21 mouse cellular contexts compared by ENCODE assay signal in the genomic region with DNA sequence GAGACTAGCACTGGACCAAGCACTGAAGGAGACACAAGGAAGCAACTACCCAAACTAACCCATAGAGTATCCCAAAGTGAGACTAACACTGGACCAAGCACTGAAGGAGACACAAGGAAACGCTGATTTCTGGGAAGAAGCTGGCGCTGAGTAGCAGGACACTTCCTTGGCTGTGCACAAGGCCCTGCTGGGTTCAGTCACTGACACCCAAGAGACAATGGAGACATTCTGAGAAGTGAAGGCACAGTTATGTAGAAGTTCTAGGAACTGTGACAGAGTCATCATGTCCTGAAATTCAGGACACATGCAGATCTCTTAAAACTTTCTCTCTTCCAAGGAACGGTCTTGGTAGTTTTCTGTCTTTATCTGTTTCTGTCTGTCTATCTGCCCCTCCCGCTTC. TPM values are rescaled to one million over a fixed set of nuclear protein-coding genes. Genes with fewer than 3 reads are reported as not detected.
DNase-seq lines count a peak whose midpoint lies in the region; ATAC-seq and TF ChIP-seq lines count a peak whose summit lies in the region.
"Had no signal": no experiment of that assay in that cellular context is flagged by ENCODE, and none has a peak within 500 bp of the region (broad histone marks: within the 10 kb centered on the region; RNA-seq: fewer than 3 reads in every experiment).

No protein-coding gene starts in this region.

- no peaks in the 10 kb centered on the region for H3K36me3 ChIP-seq in lung, embryonic 14.5 days (ENCODE audit: insufficient read depth)
- H3K36me3 ChIP-seq in lung, postnatal 0 days (ENCODE audit: insufficient read depth, low read length) = no peaks in the 10 kb centered on the region
- H3K36me3 ChIP-seq: embryonic facial prominence, embryonic 13.5 days; forebrain, embryonic 12.5 days; heart, embryonic 12.5 days; hindbrain, embryonic 10.5 days had no signal

- no peaks in the 10 kb centered on the region for H3K27me3 ChIP-seq in lung, embryonic 14.5 days (ENCODE audit: insufficient read depth, low read length)
- H3K27me3 ChIP-seq in lung, postnatal 0 days (replicated peaks; ENCODE audit: insufficient read depth, low read length) = no peaks in the 10 kb centered on the region
- H3K27me3 ChIP-seq: CH12.LX; embryonic facial prominence, embryonic 13.5 days; forebrain, embryonic 12.5 days; heart, embryonic 12.5 days had no signal

- H3K4me2 ChIP-seq in lung, embryonic 14.5 days = no peak overlapping the region
- H3K4me2 ChIP-seq in lung, postnatal 0 days (replicated peaks; ENCODE audit: low read depth, low read length) = no peak overlapping the region
- H3K4me2 ChIP-seq: embryonic facial prominence, embryonic 13.5 days; forebrain, embryonic 12.5 days; heart, embryonic 12.5 days; hindbrain, embryonic 14.5 days had no signal

- peaks cover 11% of the 10 kb centered on the region; the same call in 1 of the 2 replicates for H3K4me1 ChIP-seq in lung, embryonic 14.5 days (ENCODE audit: insufficient read depth)
- no peaks in the 10 kb centered on the region; the same call in 1 of the 2 replicates for H3K4me1 ChIP-seq in lung, adult 2 months (ENCODE audit: control insufficient read depth, insufficient read depth, low read length)
- peaks cover 5% of the 10 kb centered on the region; the same call in 1 of the 2 replicates for H3K4me1 ChIP-seq in lung, postnatal 0 days (ENCODE audit: insufficient read depth, low read depth, low read length)

- no peak overlapping the region for H3K4me3 ChIP-seq in lung, embryonic 14.5 days (ENCODE audit: low read depth, low read length)
- H3K4me3 ChIP-seq in lung, adult 2 months (replicated peaks; ENCODE audit: extremely low read depth, low read depth, low read length) = no peak overlapping the region
- H3K4me3 ChIP-seq in lung, postnatal 0 days (ENCODE audit: low read depth, low read length) = no peak overlapping the region
- H3K4me3 ChIP-seq: embryonic facial prominence, embryonic 13.5 days; forebrain, embryonic 12.5 days; heart, embryonic 12.5 days; hindbrain, embryonic 10.5 days had no signal

- H3K27ac ChIP-seq in lung, embryonic 14.5 days (ENCODE audit: low read depth) = 0 out of 2 replicates have a peak overlapping the region, but pooled peaks have one; percentile 18
- H3K27ac ChIP-seq in lung, postnatal 0 days (ENCODE audit: low read length) = peak overlapping the region; percentile 89
- H3K27ac ChIP-seq: embryonic facial prominence, embryonic 13.5 days; forebrain, embryonic 12.5 days; hindbrain, embryonic 10.5 days; hindbrain, embryonic 14.5 days had no signal

- TF ChIP-seq EP300 in lung, postnatal 0 days (IDR thresholded peaks at IDR 0.05) = peak; percentile 99

- no peak overlapping the region for H3K9ac ChIP-seq in lung, embryonic 14.5 days
- H3K9ac ChIP-seq in lung, postnatal 0 days (replicated peaks; ENCODE audit: low read depth) = no peak overlapping the region
- H3K9ac ChIP-seq: embryonic facial prominence, embryonic 13.5 days; forebrain, embryonic 12.5 days; heart, embryonic 12.5 days; hindbrain, embryonic 14.5 days had no signal

- no peaks in the 10 kb centered on the region for H3K9me3 ChIP-seq in lung, embryonic 14.5 days (ENCODE audit: low read depth, low read length)
- no peaks in the 10 kb centered on the region for H3K9me3 ChIP-seq in lung, postnatal 0 days (ENCODE audit: low read length)
- H3K9me3 ChIP-seq: embryonic facial prominence, embryonic 13.5 days; forebrain, embryonic 12.5 days; heart, embryonic 12.5 days; hindbrain, embryonic 10.5 days had no signal

- no peak for TF ChIP-seq POLR2A in lung, adult 2 months (IDR thresholded peaks at IDR 0.05; ENCODE audit: borderline replicate concordance, extremely low read depth, low read depth, low read length)

- DNase-seq in lung, embryonic 14.5 days = peak; percentile 85
- DNase-seq in lung, adult 2 months = no peak
- peak; percentile 89 for DNase-seq in lung, postnatal 0 days (ENCODE audit: low spot score)
- peak; percentile 77 for DNase-seq in lung, postnatal 36 days
- DNase-seq in embryo, embryonic 10.5 days (ENCODE audit: low spot score) = no peak
- DNase-seq: adrenal gland, adult 2 months; adrenal gland, postnatal 25 days; cerebellum, adult 2 months; cerebellum, postnatal 14 days; gastrocnemius, postnatal 14 days had no signal

- no peak for TF ChIP-seq CTCF in lung, embryonic 14.5 days (IDR thresholded peaks at IDR 0.05; ENCODE audit: low read depth)
- no peak for TF ChIP-seq CTCF in lung, adult 2 months (IDR thresholded peaks at IDR 0.05; ENCODE audit: insufficient read depth, low read length)
- TF ChIP-seq CTCF in lung, postnatal 0 days (IDR thresholded peaks at IDR 0.05) = no peak

- peak; percentile 33; the same call in 1 of the 2 replicates for ATAC-seq in lung, embryonic 14.5 days (ENCODE audit: insufficient read depth)
- peak; percentile 81 for ATAC-seq in lung, postnatal 0 days
- ATAC-seq in megakaryocyte progenitor cell, adult 5-6 weeks (replicated peaks; ENCODE audit: poor library complexity) = no peak
- ATAC-seq: forebrain, embryonic 16.5 days had no signal

- WGBS in lung, embryonic 14.5 days = 65% methylated on average over 4 of the region's 4 CpGs
- WGBS in lung, adult 2 months = 78% methylated on average over 4 of the region's 4 CpGs
- 48% methylated on average over 4 of the region's 4 CpGs for WGBS in lung, postnatal 0 days

RNA-seq across cellular contexts. Expression of gene B4galt1, which starts 16.4 kb away (rescaled TPM):
- polyA plus RNA-seq in lung, embryonic 14.5 days (2014; fragmentation: Nextera tagmentation; extraction: Ambion mirVana) = 64.4 and 66.5 TPM in 2 replicates
- 44.6 and 47.7 TPM in 2 replicates for polyA plus RNA-seq in lung, adult 2 months (2012; rRNA removed)
- polyA plus RNA-seq in lung, postnatal 0 days (2015; fragmentation: Nextera tagmentation; extraction: Ambion mirVana) = 82.9 and 89.4 TPM in 2 replicates
- total RNA-seq in megakaryocyte progenitor cell, adult 5-6 weeks (2015) = 69.8 and 71.5 TPM in 2 replicates
- 41.2 and 46.5 TPM in 2 replicates for total RNA-seq in megakaryocyte progenitor cell, adult 5-6 weeks (2017)

RNA-seq across cellular contexts. Expression of gene Spink4, which starts 49.6 kb away (rescaled TPM):
- polyA plus RNA-seq in lung, embryonic 14.5 days (2014; fragmentation: Nextera tagmentation; extraction: Ambion mirVana) = 0.58 TPM in 1 of 2 replicates, not detected in the other
- 15.6 and 43.5 TPM in 2 replicates for polyA plus RNA-seq in lung, adult 2 months (2012; rRNA removed)
- polyA plus RNA-seq in lung, postnatal 0 days (2015; fragmentation: Nextera tagmentation; extraction: Ambion mirVana) = 3.5 and 4.6 TPM in 2 replicates
- not detected in 2 replicates for total RNA-seq in megakaryocyte progenitor cell, adult 5-6 weeks (2015)
- total RNA-seq in megakaryocyte progenitor cell, adult 5-6 weeks (2017) = not detected in 2 replicates
- total RNA-seq: CH12.LX; common myeloid progenitor, adult 5-6 weeks; gastrocnemius, postnatal 14 days; granulocyte monocyte progenitor cell, adult 5-6 weeks had no signal
- polyA plus RNA-seq: embryonic facial prominence, embryonic 13.5 days; forebrain, embryonic 12.5 days; forebrain, embryonic 16.5 days; frontal cortex, adult 2 months; hindbrain, embryonic 10.5 days; hindbrain, embryonic 14.5 days had no signal

Comparison
In these comparisons a context has a peak if more than half of its experiments do, and no peak if none do; other contexts are left out.
1. DNase-seq: peak in lung, embryonic 14.5 days (single experiment), lung, postnatal 0 days (single experiment) and lung, postnatal 36 days (single experiment); none in lung, adult 2 months (single experiment) and embryo, embryonic 10.5 days (single experiment).